Mouse (Mus musculus): ENCODE measurements around the gene Gipc3. TPM values are rescaled to one million over a fixed set of nuclear protein-coding genes. Genes with fewer than 3 reads are reported as not detected.
A peak's percentile ranks its signal among the peaks of the same experiment; 100 is the strongest.

The Gipc3 gene
- total RNA-seq, 2 experiments from 2014 or later = 1.7 to 1.8 TPM

DNA sequence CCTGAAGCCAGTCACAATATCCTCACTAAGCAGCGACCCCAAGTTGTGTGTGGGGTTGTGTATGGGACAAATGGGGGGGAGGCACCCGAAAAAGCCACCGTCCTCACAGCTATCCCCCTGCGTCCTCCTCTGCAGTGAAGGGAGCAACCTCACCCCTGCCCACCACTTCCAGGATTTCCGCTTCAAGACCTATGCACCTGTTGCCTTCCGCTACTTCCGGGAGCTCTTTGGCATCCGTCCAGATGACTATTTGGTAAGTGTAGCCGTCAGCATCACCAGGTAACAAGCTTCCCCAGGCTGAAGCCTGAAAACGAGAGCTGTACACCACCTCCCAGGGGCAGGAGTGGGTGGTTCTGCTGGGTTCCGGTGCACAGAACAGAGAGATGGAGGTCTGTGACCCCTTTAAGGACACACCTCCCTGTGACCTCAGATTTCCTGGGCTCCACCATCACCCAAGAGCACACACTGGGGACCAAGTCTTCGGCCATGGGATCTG, 36.8 kb downstream of the Gipc3 start:
- Histone ChIP-seq H3K4me3 (no peak overlapping the region), H3K27ac (peak overlapping the region; percentile 70)
- DNase-seq (ENCODE audit: low spot score in 2 of 2) = no peak

DNA sequence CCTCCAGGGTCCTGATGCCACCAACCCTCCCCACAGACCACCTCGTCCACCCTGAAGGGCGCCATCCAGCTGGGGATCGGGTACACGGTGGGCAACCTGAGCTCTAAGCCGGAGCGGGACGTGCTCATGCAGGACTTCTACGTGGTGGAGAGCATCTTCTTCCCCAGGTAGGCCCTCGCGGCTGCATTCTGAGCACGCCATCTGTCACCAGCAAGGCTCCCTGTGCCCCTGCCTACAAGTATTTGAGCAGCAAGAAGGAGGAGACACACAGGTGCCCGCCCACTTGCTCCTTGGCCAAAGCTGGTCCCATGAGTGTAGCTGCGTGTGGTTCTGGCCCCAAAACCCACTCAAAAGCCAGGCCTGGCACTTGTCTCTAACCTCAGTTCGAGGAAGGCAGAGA, 37.4 kb downstream of the Gipc3 start:
- no peak for DNase-seq (ENCODE audit: low spot score in 2 of 2)
- peak overlapping the region; percentile 70; the same call in 1 of the 2 replicates for H3K27ac ChIP-seq
- no peak overlapping the region for H3K4me3 ChIP-seq
- no peak for TF ChIP-seq CTCF (conservative IDR thresholded peaks at IDR 0.05)

More for the DNA sequence above, 36.8 kb downstream of the Gipc3 start:
- TF ChIP-seq CTCF (conservative IDR thresholded peaks at IDR 0.05) = no peak

DNA sequence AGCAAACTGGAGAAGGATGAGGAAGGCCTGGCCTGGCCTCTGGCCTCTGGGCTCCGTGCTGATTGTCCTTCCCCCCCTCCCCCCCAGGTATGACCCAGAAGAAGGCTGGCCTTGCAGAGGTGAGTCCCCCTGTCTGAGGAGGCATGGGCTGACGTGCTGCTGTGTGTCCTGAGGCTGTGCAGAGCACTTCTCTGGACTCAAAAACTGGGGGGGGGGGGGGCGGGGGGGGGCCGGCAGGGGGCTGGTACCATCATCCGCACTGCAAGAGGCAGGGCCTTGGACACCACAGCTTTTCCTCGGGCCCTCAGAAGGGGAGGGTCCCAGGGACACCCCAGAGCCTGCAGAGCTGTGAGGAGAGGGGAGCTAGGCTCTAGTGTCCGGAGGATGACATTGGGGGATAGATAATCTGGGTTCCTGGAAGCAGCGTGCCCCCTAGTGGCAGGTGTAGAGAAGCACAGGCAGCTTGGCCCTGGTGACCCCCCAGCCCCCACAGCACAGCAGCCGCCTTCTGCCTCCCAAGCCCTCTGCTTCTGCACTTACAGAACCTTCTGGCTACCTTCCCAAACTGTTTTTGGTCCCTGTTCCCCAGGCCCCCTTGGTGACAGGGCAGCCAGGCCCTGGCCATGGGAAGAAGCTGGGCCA, 38.3 kb downstream of the Gipc3 start:
- TF ChIP-seq CTCF (conservative IDR thresholded peaks at IDR 0.05) = peak; percentile 88
- H3K27ac ChIP-seq = 0 out of 2 replicates have a peak overlapping the region, but pooled peaks have one; percentile 33
- no peak overlapping the region for H3K4me3 ChIP-seq
- peak in 1 of 2 experiments; percentile 55 for DNase-seq (ENCODE audit: low spot score in 2 of 2)

DNA sequence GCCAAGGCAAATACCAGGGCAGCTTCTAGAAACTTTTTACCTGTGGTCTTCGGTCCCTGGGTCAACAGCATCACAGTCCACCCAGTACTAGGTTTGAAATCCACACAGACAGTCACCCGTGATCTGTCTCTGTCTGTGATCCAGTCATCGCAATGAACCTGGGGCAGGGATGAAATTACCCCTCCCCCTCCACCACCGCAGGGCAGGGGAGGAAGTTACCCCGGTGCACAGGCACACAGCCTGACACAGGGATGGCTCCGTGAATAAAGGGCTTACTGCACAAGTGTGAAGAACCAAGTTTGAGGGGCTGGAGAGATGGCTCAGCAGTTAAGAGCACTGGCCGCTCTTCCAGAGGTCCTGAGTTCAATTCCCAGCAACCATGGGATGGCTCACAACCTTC, 39.3 kb downstream of the Gipc3 start:
- TF ChIP-seq CTCF (conservative IDR thresholded peaks at IDR 0.05) = no peak
- no peak for DNase-seq (ENCODE audit: low spot score in 2 of 2)
- no peak overlapping the region for H3K4me3 ChIP-seq
- H3K27ac ChIP-seq = peak overlapping the region; percentile 83

DNA sequence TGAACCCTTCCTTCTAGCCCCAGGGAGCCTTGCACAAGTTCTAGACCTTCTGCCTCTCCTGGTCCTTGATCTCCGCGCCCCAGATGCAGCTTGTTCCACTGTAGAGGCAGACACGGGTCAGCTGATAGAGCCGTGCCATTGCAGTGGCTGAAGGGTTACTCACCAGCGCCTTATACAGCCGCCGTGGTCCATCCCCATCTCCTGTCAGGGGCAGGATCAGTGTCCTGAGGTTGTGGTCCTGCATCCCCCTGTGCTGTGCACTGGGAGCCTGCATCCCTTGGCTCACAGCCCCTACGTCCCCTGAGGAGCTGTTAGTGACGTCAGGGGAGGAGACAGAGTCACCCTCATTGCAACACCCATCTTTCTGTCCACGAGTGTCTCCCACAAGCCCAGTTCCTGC, 39.8 kb downstream of the Gipc3 start:
- peak overlapping the region; percentile 33 for H3K4me3 ChIP-seq
- no peak for TF ChIP-seq CTCF (conservative IDR thresholded peaks at IDR 0.05)

DNA sequence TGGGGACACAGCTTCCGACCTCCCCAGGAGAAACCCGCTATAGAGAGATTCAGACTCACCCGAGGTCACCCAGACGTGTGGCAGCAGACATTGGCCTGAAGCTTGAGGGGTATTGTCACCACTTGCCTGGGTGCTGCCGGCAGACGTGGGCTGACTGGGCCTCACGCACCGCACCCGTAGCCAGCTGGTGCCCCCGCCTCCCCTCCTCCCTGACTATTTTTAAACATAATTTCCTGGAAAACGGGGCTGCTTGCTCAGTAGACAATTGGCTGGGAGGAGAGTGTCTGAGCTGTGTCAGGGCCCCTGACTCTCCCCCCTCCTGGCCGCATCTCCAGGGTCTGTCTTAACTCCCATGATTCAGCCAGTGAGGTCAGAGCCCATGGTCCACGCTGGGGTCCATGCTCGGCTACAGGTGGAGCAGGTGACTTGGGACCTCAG, 40.3 kb downstream of the Gipc3 start:
- peak overlapping the region; percentile 83 for H3K27ac ChIP-seq
- peak overlapping the region; percentile 33; the same call in 1 of the 2 replicates for H3K4me3 ChIP-seq
- peak; percentile 65 to 71 for DNase-seq (ENCODE audit: low spot score in 2 of 2)
- TF ChIP-seq CTCF (conservative IDR thresholded peaks at IDR 0.05) = no peak

More for the DNA sequence above, 39.8 kb downstream of the Gipc3 start:
- H3K27ac ChIP-seq = peak overlapping the region; percentile 83
- no peak for DNase-seq (ENCODE audit: low spot score in 2 of 2)

DNA sequence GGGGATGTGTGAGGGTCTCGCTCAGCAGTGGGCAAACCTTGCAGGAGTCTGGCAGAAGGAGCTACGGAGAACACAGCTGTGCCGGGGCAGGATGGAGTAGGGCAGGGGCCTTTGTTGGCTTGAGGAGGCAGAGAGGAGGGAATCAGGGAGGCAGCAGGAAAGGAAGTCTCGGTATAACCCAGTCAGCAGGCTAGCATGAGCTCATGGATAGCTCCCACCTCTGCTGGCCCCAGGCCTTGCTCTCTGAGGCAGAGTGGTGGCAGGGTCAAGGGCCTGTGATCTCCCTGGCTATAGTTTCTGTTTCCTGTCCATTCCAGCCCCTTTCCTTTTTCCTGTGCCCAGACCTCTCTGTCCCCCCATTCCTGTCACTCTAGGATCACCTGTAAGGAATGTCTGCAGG, 40.8 kb downstream of the Gipc3 start:
- no peak for DNase-seq (ENCODE audit: low spot score in 2 of 2)
- no peak for TF ChIP-seq CTCF (conservative IDR thresholded peaks at IDR 0.05)
- H3K4me3 ChIP-seq = peak overlapping the region; percentile 33; the same call in 1 of the 2 replicates
- H3K27ac ChIP-seq = peak overlapping the region; percentile 83

DNA sequence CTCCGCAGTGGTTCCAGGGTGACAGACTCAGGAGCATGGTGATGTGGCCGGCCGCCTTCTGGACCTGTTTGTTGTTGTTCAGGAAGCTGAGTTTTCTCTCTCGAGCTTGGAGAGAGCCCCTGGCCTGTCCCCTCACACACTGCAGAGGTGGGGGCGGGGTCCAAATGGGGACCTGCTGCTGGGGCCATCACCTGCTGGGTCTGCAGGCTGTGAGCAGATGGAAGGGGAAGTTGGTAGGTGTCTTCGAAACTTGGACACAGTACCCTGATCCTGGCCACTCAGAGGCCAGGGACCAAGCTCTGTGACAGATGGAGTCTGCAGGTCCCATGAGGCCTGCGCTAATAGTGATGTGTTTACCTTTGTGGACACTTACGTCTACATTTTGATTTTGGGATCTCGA, 41.7 kb downstream of the Gipc3 start:
- no peak for TF ChIP-seq CTCF (conservative IDR thresholded peaks at IDR 0.05)
- Histone ChIP-seq H3K27ac (peak overlapping the region; percentile 83; the same call in 1 of the 2 replicates), H3K4me3 (no peak overlapping the region)
- DNase-seq (ENCODE audit: low spot score in 2 of 2) = no peak

DNA sequence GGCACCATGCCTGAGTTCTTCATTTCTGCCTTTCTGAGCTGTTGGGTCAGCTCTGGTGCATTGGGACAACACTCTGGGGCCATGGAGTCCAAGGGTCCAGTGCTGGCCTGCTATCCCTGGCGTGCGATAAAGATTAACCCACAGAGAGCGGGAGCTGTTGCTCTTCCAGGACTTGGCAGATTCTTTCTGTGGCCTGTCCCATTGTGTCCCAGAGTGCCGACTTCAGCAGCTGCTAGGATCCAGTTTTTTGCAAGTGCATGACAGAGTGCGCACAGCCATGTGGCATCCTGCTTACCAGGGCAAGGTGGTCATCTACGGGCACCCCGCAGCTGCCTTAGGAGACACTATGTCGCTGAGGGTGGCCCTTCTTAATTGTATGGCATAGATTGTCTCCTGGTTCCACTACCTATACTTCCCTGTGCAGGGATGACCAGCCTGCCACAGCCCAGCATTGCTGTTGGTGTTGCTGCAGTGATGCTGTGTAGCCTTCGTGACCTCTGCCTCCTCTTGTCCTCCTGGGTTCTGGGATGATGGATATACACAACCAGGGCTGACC, 42.6 kb downstream of the Gipc3 start:
- no peak for DNase-seq (ENCODE audit: low spot score in 2 of 2)
- no peak overlapping the region for H3K4me3 ChIP-seq
- TF ChIP-seq CTCF (conservative IDR thresholded peaks at IDR 0.05) = no peak
- H3K27ac ChIP-seq = peak overlapping the region; percentile 61; the same call in 1 of the 2 replicates

DNA sequence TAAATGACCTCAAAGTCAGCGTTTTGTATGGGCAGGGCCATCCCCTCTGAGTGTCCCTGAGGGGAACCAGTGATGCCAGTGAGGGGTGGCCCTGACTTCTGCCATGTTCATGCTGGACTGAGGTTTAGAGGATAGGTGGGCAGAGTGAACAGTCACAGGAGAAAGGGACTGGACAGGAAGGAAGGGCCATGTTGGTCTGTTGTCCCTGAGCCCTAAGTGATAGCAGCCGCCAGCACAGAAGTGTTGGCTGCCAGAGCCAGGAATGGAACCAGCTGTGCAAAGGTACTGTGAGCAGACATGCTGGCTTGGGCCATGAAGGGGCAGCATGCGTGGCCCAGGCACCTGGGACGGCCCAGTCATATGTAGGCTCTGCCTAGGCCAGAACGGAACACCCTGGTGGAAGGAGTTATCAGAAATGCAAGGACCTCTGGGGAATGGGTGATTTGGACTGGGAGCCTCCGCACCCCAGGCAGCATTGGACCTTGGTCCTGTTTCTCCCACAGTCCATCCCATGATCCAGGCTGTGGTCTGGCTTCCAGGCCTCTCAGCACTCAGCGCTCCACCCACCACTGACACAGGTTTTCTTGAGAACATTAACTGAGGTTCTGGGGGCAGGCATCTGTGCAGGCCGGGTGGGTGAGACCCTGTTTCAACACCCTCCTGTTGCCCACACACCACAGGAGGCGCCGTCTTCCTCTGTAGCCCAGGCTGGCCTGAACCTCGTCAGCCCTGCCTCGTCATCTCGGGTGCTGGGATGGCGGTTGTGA, 43.3 kb downstream of the Gipc3 start:
- no peak for TF ChIP-seq CTCF (conservative IDR thresholded peaks at IDR 0.05)
- no peak overlapping the region for H3K4me3 ChIP-seq
- no peak for DNase-seq (ENCODE audit: low spot score in 2 of 2)
- H3K27ac ChIP-seq = peak overlapping the region; percentile 61; the same call in 1 of the 2 replicates

DNA sequence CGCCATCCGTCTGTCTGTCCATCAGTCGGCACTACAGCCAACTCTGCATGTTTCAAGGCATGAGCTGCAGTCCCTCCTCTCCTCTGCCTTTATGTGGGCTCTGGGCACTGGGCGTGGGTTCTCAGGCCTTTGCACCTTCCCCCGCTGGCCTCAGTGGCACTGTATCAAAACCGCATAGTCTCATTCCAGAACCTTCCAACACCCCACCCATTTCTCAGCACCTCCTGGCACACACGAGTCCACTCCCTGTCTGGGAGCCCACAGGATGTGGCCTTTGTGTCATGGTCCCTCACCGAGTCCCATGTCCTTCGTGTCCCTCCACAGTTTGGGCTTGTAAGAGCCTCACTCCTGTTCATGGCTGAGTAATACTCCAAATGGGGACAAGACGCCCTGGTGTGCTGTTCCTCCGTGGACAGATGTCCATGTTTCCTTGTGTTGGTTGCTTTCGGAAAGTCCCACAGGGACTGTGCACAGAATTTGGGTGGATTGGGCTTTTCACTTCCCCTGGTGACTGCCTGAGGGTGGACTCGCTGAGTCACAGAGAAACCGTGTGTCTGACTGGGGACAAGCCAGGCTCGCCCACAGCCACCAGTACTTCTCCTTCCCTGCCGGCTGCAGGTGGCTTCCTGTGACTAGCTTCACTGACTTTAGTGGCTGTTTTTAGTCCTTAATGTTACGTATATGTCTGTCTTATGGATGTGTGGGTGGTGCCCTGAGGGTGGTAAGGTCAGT, 44.5 kb downstream of the Gipc3 start:
- TF ChIP-seq CTCF (conservative IDR thresholded peaks at IDR 0.05) = peak; percentile 35
- DNase-seq (ENCODE audit: low spot score in 2 of 2) = peak in 1 of 2 experiments; percentile 67
- Histone ChIP-seq H3K27ac (peak overlapping the region; percentile 61), H3K4me3 (no peak overlapping the region)

DNA sequence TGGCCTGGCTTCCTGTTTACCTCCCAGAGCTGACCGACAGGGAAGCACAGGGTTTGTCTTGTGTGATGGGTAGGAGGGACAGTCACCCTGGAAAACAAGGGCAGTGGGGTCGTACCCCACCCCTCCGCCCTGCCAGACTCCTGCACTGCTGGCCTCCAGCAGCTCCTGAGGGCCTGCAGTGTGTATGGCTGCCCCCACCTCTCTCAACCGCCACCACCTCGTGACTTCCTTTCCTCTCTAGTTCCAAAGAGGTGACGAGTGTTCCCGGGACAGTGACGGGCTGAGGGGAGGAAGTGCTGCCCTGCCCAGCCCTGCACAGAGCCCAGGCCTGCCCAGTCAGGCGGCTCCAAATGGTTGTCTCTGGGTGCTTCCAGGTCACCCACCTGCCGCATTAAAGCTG, 45.2 kb downstream of the Gipc3 start:
- TF ChIP-seq CTCF (conservative IDR thresholded peaks at IDR 0.05) = no peak
- Histone ChIP-seq H3K27ac (peak overlapping the region; percentile 61), H3K4me3 (no peak overlapping the region)
- DNase-seq (ENCODE audit: low spot score in 2 of 2) = no peak

Measured in layer of hippocampus, adult 2 months (tissue).